Mouse (Mus musculus) brown adipose tissue, adult 24 weeks (tissue): ENCODE measurements around the gene Mrps10. TPM values are rescaled to one million over a fixed set of nuclear protein-coding genes. Genes with fewer than 3 reads are reported as not detected.
"Not testable (repeated sequence)": the region's sequence is repeated elsewhere in the genome, so short reads cannot be mapped to it uniquely, and the experiment has no call there.

Source experiments
- H3K27ac ChIP-seq: fragments of 200-500 bp; replicated peaks from 2 replicates; pipeline ENCODE4 v1.5.1; 2012; ENCODE audit warnings: low read depth, mild to moderate bottlenecking, low read length
- H3K4me1 ChIP-seq: fragments of 200-500 bp; 2 replicates; pipeline ENCODE4 v1.6.1; 2012; ENCODE audit warnings: low read length, mixed read lengths; ENCODE audit not compliant: control insufficient read depth, insufficient read depth, insufficient read length
- H3K4me3 ChIP-seq: fragments of 200-500 bp; 2 replicates; pipeline ENCODE4 v1.5.1; 2012; ENCODE audit warnings: low read depth, mild to moderate bottlenecking, low read length, moderate library complexity; ENCODE audit not compliant: insufficient read depth
- polyA plus RNA-seq: library from polyadenylated mRNA; stranded (reverse); fragments of >200 nt; gene quantifications from 2 replicates; pipeline ENCODE4 v1.2.4, GENCODE M21; 2012; ENCODE audit not compliant: missing spikeins, insufficient read depth, insufficient read length

Gene Mrps10
- polyA plus RNA-seq, 1 experiment = 85.6 TPM

GRCm38 (mm10) chr17:47407717-47408557, 39.2 kb downstream of the Mrps10 start:
- no peak overlapping the region for H3K4me3 ChIP-seq
- H3K27ac ChIP-seq = no peak overlapping the region
- H3K4me1 ChIP-seq = no peaks in the 10 kb centered on the region

- Histone ChIP-seq H3K27ac (no peak overlapping the region), H3K4me3 (no peak overlapping the region), H3K4me1 (no peaks in the 10 kb centered on the region)
Observed at GRCm38 (mm10) chr17:47408558-47408898, 39.8 kb downstream of the Mrps10 start.

GRCm38 (mm10) chr17:47409897-47410861, 41.5 kb downstream of the Mrps10 start:
- H3K27ac ChIP-seq, H3K4me1 ChIP-seq, H3K4me3 ChIP-seq: not testable (repeated sequence)

GRCm38 (mm10) chr17:47420195-47420594, 51.5 kb downstream of the Mrps10 start:
- H3K4me3 ChIP-seq = no peak overlapping the region
- H3K4me1 ChIP-seq = no peaks in the 10 kb centered on the region
- H3K27ac ChIP-seq = no peak overlapping the region

GRCm38 (mm10) chr17:47421566-47421965, 52.9 kb downstream of the Mrps10 start:
- H3K27ac ChIP-seq = no peak overlapping the region
- H3K4me1 ChIP-seq = no peaks in the 10 kb centered on the region
- H3K4me3 ChIP-seq = no peak overlapping the region

- H3K4me1 ChIP-seq, H3K27ac ChIP-seq, H3K4me3 ChIP-seq: not testable (repeated sequence)
Observed at GRCm38 (mm10) chr17:47422616-47423015, 53.9 kb downstream of the Mrps10 start.

- H3K4me1 ChIP-seq = no peaks in the 10 kb centered on the region
- H3K27ac ChIP-seq = no peak overlapping the region
- H3K4me3 ChIP-seq = no peak overlapping the region
Observed at GRCm38 (mm10) chr17:47424186-47424585, 55.5 kb downstream of the Mrps10 start.

GRCm38 (mm10) chr17:47427316-47427715, 58.6 kb downstream of the Mrps10 start:
- Histone ChIP-seq H3K27ac (no peak overlapping the region), H3K4me3 (no peak overlapping the region), H3K4me1 (no peaks in the 10 kb centered on the region)

- no peak overlapping the region for H3K4me3 ChIP-seq
Observed at GRCm38 (mm10) chr17:47428831-47429304, 60.2 kb downstream of the Mrps10 start.

GRCm38 (mm10) chr17:47430815-47431214, 62.1 kb downstream of the Mrps10 start:
- H3K27ac ChIP-seq = no peak overlapping the region
- H3K4me3 ChIP-seq = no peak overlapping the region
- H3K4me1 ChIP-seq = no peaks in the 10 kb centered on the region

More at GRCm38 (mm10) chr17:47428831-47429304, 60.2 kb downstream of the Mrps10 start:
- Histone ChIP-seq H3K27ac (no peak overlapping the region), H3K4me1 (no peaks in the 10 kb centered on the region)

Other genes starting within 250 kb of the Mrps10 start
- not detected in 2 replicates for gene Guca1b, start 16.5 kb downstream of the Mrps10 start, polyA plus RNA-seq
- gene Guca1a, start 31.7 kb downstream of the Mrps10 start, polyA plus RNA-seq = not detected in 2 replicates
- gene AI661453, start 67.7 kb downstream of the Mrps10 start, polyA plus RNA-seq = 0.48 TPM in 1 of 2 replicates, not detected in the other
- not detected in 2 replicates for gene 1700001C19Rik, start 68.5 kb downstream of the Mrps10 start, polyA plus RNA-seq
- gene Taf8, start 133.4 kb downstream of the Mrps10 start, polyA plus RNA-seq = 6.8 and 8.9 TPM in 2 replicates
- 40.4 and 48.4 TPM in 2 replicates for gene Ccnd3, start 136.2 kb downstream of the Mrps10 start, polyA plus RNA-seq
- 8.6 and 11.0 TPM in 2 replicates for gene Bysl, start 242.6 kb downstream of the Mrps10 start, polyA plus RNA-seq
- 10.7 and 18.0 TPM in 2 replicates for gene Med20, start 242.7 kb downstream of the Mrps10 start, polyA plus RNA-seq
- 1.2 and 5.0 TPM in 2 replicates for gene Gm20517, start 242.7 kb downstream of the Mrps10 start, polyA plus RNA-seq